Mouse (Mus musculus) hindbrain, embryonic 12.5 days (tissue): ENCODE data around the gene Hspa8. TPM values are rescaled to one million over a fixed set of nuclear protein-coding genes. Genes with fewer than 3 reads are reported as not detected.
"Not testable (repeated sequence)": the region's sequence is repeated elsewhere in the genome, so short reads cannot be mapped to it uniquely, and the experiment has no call there.

Experiments
- ATAC-seq: fragments of 200-750 bp; cut with Nextera tagmentation; 2 replicates; pipeline ENCODE4 v1.8.0; 2017; ENCODE audit warnings: moderate TSS enrichment; ENCODE audit not compliant: low FRiP score
- H3K27ac ChIP-seq: fragments of 300-500 bp; sonication (generic); 2 replicates; pipeline ENCODE4 v1.5.1; 2016; ENCODE audit warnings: mild to moderate bottlenecking
- H3K27me3 ChIP-seq: fragments of 300-500 bp; sonication (generic); 2 replicates; pipeline ENCODE4 v1.6.1; 2016; ENCODE audit warnings: mild to moderate bottlenecking
- H3K36me3 ChIP-seq: fragments of 300-500 bp; sonication (generic); 2 replicates; pipeline ENCODE4 v1.6.1; 2016; ENCODE audit warnings: mild to moderate bottlenecking
- H3K4me1 ChIP-seq: fragments of 300-500 bp; sonication (generic); 2 replicates; pipeline ENCODE4 v1.6.1; 2016
- H3K4me2 ChIP-seq: fragments of 300-500 bp; sonication (generic); replicated peaks from 2 replicates; pipeline ENCODE4 v1.6.1; 2016; ENCODE audit warnings: mild to moderate bottlenecking
- H3K4me3 ChIP-seq: fragments of 300-500 bp; sonication (generic); 2 replicates; pipeline ENCODE4 v1.5.1; 2016; ENCODE audit warnings: mild to moderate bottlenecking
- H3K9ac ChIP-seq: fragments of 300-500 bp; sonication (generic); 2 replicates; pipeline ENCODE4 v1.6.1; 2016; ENCODE audit warnings: mild to moderate bottlenecking, moderate library complexity
- H3K9me3 ChIP-seq: fragments of 300-500 bp; sonication (generic); replicated peaks from 2 replicates; pipeline ENCODE4 v1.6.1; 2016; ENCODE audit warnings: mild to moderate bottlenecking
- WGBS: fragments of 180-500 bp; shearing (Covaris S2); methylation state at CpG from one replicate; pipeline ENCODE4 v1.1.7; 2016; 5-methylcytosine and 5-hydroxymethylcytosine counted together
- polyA plus RNA-seq: library from polyadenylated mRNA; unstranded; fragments of >200 nt; fragmentation: Nextera tagmentation; extraction: Ambion mirVana; gene quantifications from 2 replicates; pipeline ENCODE4 v1.2.1, GENCODE M21; 2016

Gene Hspa8
- polyA plus RNA-seq, 1 experiment from 2014 or later = 2,594 TPM

GRCm38 (mm10) chr9:40791864-40792633, 8.7 kb upstream of the Hspa8 start:
- H3K4me1 ChIP-seq = no peaks in the 10 kb centered on the region
- no peak overlapping the region for H3K4me3 ChIP-seq
- no peak for ATAC-seq
- no peaks in the 10 kb centered on the region for H3K36me3 ChIP-seq
- H3K9ac ChIP-seq = no peak overlapping the region
- 64% methylated on average over 6 of the region's 6 CpGs for WGBS
- H3K4me2 ChIP-seq = no peak overlapping the region
- H3K27me3 ChIP-seq = no peaks in the 10 kb centered on the region
- H3K27ac ChIP-seq = no peak overlapping the region
- H3K9me3 ChIP-seq = no peaks in the 10 kb centered on the region

- no peaks in the 10 kb centered on the region for H3K36me3 ChIP-seq
- WGBS = 99% methylated on average over 5 of the region's 5 CpGs
- H3K4me1 ChIP-seq = no peaks in the 10 kb centered on the region
- H3K27ac ChIP-seq = no peak overlapping the region
- H3K9ac ChIP-seq = no peak overlapping the region
- no peak overlapping the region for H3K4me3 ChIP-seq
- H3K4me2 ChIP-seq = no peak overlapping the region
- no peaks in the 10 kb centered on the region for H3K9me3 ChIP-seq
- H3K27me3 ChIP-seq = no peaks in the 10 kb centered on the region
- ATAC-seq = no peak
Observed at GRCm38 (mm10) chr9:40793581-40793980, 7.2 kb upstream of the Hspa8 start.

DNA sequence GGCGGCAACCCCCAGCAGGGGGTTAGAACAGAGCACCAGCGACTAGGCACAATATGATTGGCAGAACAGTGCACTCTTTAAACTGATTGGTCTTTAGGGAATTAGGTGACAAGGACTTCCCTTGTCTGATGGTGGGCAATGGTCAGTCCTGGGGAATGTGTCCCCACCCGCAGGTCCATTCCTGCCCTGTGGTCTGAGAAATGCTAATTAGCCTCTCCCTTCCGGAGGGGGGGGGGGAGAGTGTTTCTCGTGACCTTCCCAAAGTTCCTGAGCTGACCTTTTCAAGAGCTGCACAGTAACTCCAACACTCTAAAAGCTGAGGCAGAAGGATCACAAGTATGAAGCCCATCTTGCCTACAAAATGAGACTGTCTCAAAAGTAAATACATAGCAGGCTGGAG, 6.5 kb upstream of the Hspa8 start:
- H3K9me3 ChIP-seq = no peaks in the 10 kb centered on the region
- H3K27ac ChIP-seq = no peak overlapping the region
- no peak overlapping the region for H3K4me2 ChIP-seq
- no peaks in the 10 kb centered on the region for H3K36me3 ChIP-seq
- no peaks in the 10 kb centered on the region for H3K27me3 ChIP-seq
- H3K9ac ChIP-seq = no peak overlapping the region
- 22% methylated on average over 5 of the region's 5 CpGs for WGBS
- ATAC-seq = no peak
- no peak overlapping the region for H3K4me3 ChIP-seq
- H3K4me1 ChIP-seq = peaks cover 4% of the 10 kb centered on the region

GRCm38 (mm10) chr9:40794926-40795325, 5.9 kb upstream of the Hspa8 start:
- ATAC-seq = no peak
- H3K4me3 ChIP-seq = no peak overlapping the region
- H3K9ac ChIP-seq = no peak overlapping the region
- H3K27ac ChIP-seq = no peak overlapping the region
- no peak overlapping the region for H3K4me2 ChIP-seq
- peaks cover 6% of the 10 kb centered on the region for H3K4me1 ChIP-seq
- H3K36me3 ChIP-seq = no peaks in the 10 kb centered on the region
- no peaks in the 10 kb centered on the region for H3K9me3 ChIP-seq
- 78% methylated on average over 5 of the region's 5 CpGs for WGBS
- no peaks in the 10 kb centered on the region for H3K27me3 ChIP-seq

DNA sequence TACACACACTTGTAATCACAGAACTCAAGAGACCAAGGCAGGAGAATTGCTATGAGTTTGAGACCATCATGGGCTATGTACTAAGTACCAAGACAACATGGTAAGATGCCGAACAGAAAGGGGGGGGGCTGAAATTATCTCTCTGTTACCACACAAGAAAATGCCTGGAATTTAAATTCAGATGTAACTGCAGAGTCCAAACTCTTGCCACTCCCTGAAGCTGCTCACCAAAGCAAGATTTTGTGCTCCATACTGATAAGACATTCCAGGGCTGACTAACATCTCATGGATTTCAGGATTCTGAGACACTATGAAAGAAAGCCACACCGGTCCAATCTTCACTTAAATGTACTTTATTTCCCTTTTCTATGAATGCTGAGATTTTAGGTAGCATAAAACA, 5.2 kb upstream of the Hspa8 start:
- no peaks in the 10 kb centered on the region for H3K27me3 ChIP-seq
- H3K4me1 ChIP-seq = peaks cover 6% of the 10 kb centered on the region
- no peak overlapping the region for H3K4me2 ChIP-seq
- WGBS = 80% methylated on average over 2 of the region's 2 CpGs
- H3K27ac ChIP-seq = no peak overlapping the region
- ATAC-seq = no peak
- no peak overlapping the region for H3K4me3 ChIP-seq
- H3K9ac ChIP-seq = no peak overlapping the region
- no peaks in the 10 kb centered on the region for H3K9me3 ChIP-seq
- no peaks in the 10 kb centered on the region for H3K36me3 ChIP-seq

DNA sequence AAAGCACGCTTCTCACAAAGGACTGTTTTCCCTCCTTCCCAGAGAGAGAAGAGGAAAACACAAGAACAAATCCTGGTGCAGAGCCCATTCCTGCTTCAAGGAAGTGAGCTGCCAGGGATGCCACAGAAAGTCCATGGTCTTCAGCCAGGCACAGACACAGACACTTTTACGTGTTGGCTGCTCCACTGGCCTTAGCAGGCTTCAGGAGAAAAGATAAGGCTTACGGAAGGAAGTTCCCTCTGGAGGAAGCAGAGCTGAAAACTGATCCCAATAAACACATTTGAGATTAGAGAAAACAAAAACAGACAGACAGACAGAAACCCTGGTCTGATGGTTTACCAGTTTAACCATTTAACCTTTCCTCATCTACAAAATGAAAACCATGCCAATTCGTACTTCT, 4.7 kb upstream of the Hspa8 start:
- no peaks in the 10 kb centered on the region for H3K27me3 ChIP-seq
- no peak overlapping the region for H3K4me2 ChIP-seq
- H3K27ac ChIP-seq = no peak overlapping the region
- no peaks in the 10 kb centered on the region for H3K9me3 ChIP-seq
- H3K9ac ChIP-seq = no peak overlapping the region
- ATAC-seq = no peak
- H3K4me3 ChIP-seq = no peak overlapping the region
- peaks cover 6% of the 10 kb centered on the region for H3K4me1 ChIP-seq
- no peaks in the 10 kb centered on the region for H3K36me3 ChIP-seq
- WGBS = 80% methylated on average over 4 of the region's 4 CpGs

GRCm38 (mm10) chr9:40798247-40798960, 2.4 kb upstream of the Hspa8 start:
- no peak overlapping the region for H3K4me2 ChIP-seq
- no peak for ATAC-seq
- 83% methylated on average over 9 of the region's 9 CpGs for WGBS
- H3K4me1 ChIP-seq = peaks cover 7% of the 10 kb centered on the region
- H3K4me3 ChIP-seq = no peak overlapping the region
- no peaks in the 10 kb centered on the region for H3K27me3 ChIP-seq
- no peak overlapping the region for H3K9ac ChIP-seq
- H3K36me3 ChIP-seq = peaks cover 4% of the 10 kb centered on the region
- H3K9me3 ChIP-seq = no peaks in the 10 kb centered on the region
- H3K27ac ChIP-seq = peak overlapping the region; percentile 26; the same call in 1 of the 2 replicates

GRCm38 (mm10) chr9:40799112-40799511, 1.7 kb upstream of the Hspa8 start:
- H3K27me3 ChIP-seq = no peaks in the 10 kb centered on the region
- H3K4me3 ChIP-seq = no peak overlapping the region

GRCm38 (mm10) chr9:40799837-40800501, 815 bp upstream of the Hspa8 start:
- Histone ChIP-seq H3K4me2 (peak overlapping the region; percentile 71), H3K27ac (peak overlapping the region; percentile 99), H3K4me1 (peaks cover 15% of the 10 kb centered on the region), H3K27me3 (no peaks in the 10 kb centered on the region), H3K9me3 (no peaks in the 10 kb centered on the region), H3K9ac (peak overlapping the region; percentile 78), H3K4me3 (peak overlapping the region; percentile 89), H3K36me3 (peaks cover 18% of the 10 kb centered on the region)
- WGBS = 2% methylated on average over 30 of the region's 30 CpGs
- peak; percentile 66 for ATAC-seq

More at GRCm38 (mm10) chr9:40799112-40799511, 1.7 kb upstream of the Hspa8 start:
- Histone ChIP-seq H3K4me1 (peaks cover 12% of the 10 kb centered on the region), H3K27ac (peak overlapping the region; percentile 99), H3K9ac (no peak overlapping the region), H3K9me3 (no peaks in the 10 kb centered on the region), H3K36me3 (peaks cover 11% of the 10 kb centered on the region), H3K4me2 (peak overlapping the region; percentile 71; the same call in 1 of the 2 replicates)
- 27% methylated on average over 3 of the region's 3 CpGs for WGBS
- ATAC-seq = no peak

- WGBS = under 1% methylated on average over 28 of the region's 28 CpGs
- not testable (repeated sequence) for H3K9me3 ChIP-seq, H3K27me3 ChIP-seq
- H3K9ac ChIP-seq = peak overlapping the region; percentile 100
- ATAC-seq = peak; percentile 30
- H3K4me3 ChIP-seq = peak overlapping the region; percentile 89
- H3K4me1 ChIP-seq = peaks cover 30% of the 10 kb centered on the region
- peaks cover 30% of the 10 kb centered on the region for H3K36me3 ChIP-seq
- H3K4me2 ChIP-seq = peak overlapping the region; percentile 75
- peak overlapping the region; percentile 99 for H3K27ac ChIP-seq
Observed at GRCm38 (mm10) chr9:40801614-40802532, 1.1 kb downstream of the Hspa8 start.

DNA sequence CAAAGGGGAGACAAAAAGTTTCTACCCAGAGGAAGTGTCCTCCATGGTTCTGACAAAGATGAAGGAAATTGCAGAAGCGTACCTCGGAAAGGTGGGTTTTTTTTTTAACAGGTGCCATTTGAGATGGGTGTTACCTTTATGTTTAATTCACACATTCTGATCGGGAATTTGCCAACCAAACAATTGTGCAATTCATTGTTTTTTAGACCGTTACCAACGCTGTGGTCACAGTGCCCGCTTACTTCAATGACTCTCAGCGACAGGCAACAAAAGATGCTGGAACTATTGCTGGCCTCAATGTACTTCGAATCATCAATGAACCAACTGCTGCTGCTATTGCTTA, 1.7 kb downstream of the Hspa8 start:
- H3K27me3 ChIP-seq, ATAC-seq, H3K27ac ChIP-seq, H3K9me3 ChIP-seq: not testable (repeated sequence)
- Histone ChIP-seq H3K4me2 (peak overlapping the region; percentile 75), H3K9ac (peak overlapping the region; percentile 100), H3K36me3 (peaks cover 36% of the 10 kb centered on the region), H3K4me3 (peak overlapping the region; percentile 89), H3K4me1 (peaks cover 36% of the 10 kb centered on the region)
- WGBS = 3% methylated on average over 8 of the region's 8 CpGs
